Mouse (Mus musculus) hindbrain, embryonic 13.5 days (tissue): Measurements from ENCODE around the gene Gtpbp6. TPM values are rescaled to one million over a fixed set of nuclear protein-coding genes. Genes with fewer than 3 reads are reported as not detected.
"Not testable (repeated sequence)": the region's sequence is repeated elsewhere in the genome, so short reads cannot be mapped to it uniquely, and the experiment has no call there.

Experiments
- ATAC-seq: fragments of 200-750 bp; cut with Nextera tagmentation; 2 replicates; pipeline ENCODE4 v1.8.0; 2017; ENCODE audit warnings: moderate TSS enrichment; ENCODE audit not compliant: low FRiP score
- H3K27ac ChIP-seq: fragments of 300-500 bp; sonication (generic); 2 replicates; pipeline ENCODE4 v1.5.1; 2015; ENCODE audit warnings: inconsistent platforms, mild to moderate bottlenecking, moderate library complexity
- H3K27me3 ChIP-seq: fragments of 300-500 bp; sonication (generic); 2 replicates; pipeline ENCODE4 v1.6.1; 2015; ENCODE audit warnings: mild to moderate bottlenecking, inconsistent platforms
- H3K36me3 ChIP-seq: fragments of 300-500 bp; sonication (generic); 2 replicates; pipeline ENCODE4 v1.6.1; 2015; ENCODE audit warnings: mild to moderate bottlenecking, inconsistent platforms
- H3K4me1 ChIP-seq: fragments of 300-500 bp; sonication (generic); replicated peaks from 2 replicates; pipeline ENCODE4 v1.6.1; 2015; ENCODE audit warnings: inconsistent platforms
- H3K4me2 ChIP-seq: fragments of 300-500 bp; sonication (generic); 2 replicates; pipeline ENCODE4 v1.6.1; 2015; ENCODE audit warnings: inconsistent platforms, mild to moderate bottlenecking, moderate library complexity
- H3K4me3 ChIP-seq: fragments of 300-500 bp; sonication (generic); 2 replicates; pipeline ENCODE4 v1.5.1; 2015; ENCODE audit warnings: mild to moderate bottlenecking, inconsistent platforms
- H3K9ac ChIP-seq: fragments of 300-500 bp; sonication (generic); 2 replicates; pipeline ENCODE4 v1.6.1; 2015; ENCODE audit warnings: mild to moderate bottlenecking, inconsistent platforms
- H3K9me3 ChIP-seq: fragments of 300-500 bp; sonication (generic); 2 replicates; pipeline ENCODE4 v1.6.1; 2016; ENCODE audit warnings: inconsistent platforms
- WGBS: fragments of 180-500 bp; shearing (Covaris S2); methylation state at CpG from one replicate; pipeline ENCODE4 v1.1.7; 2015; 5-methylcytosine and 5-hydroxymethylcytosine counted together
- polyA plus RNA-seq: library from polyadenylated mRNA; unstranded; fragments of >200 nt; fragmentation: Nextera tagmentation; extraction: Ambion mirVana; gene quantifications from 2 replicates; pipeline ENCODE4 v1.2.1, GENCODE M21; 2015

Gtpbp6 gene
- polyA plus RNA-seq, 1 experiment from 2014 or later = 53.2 TPM

DNA sequence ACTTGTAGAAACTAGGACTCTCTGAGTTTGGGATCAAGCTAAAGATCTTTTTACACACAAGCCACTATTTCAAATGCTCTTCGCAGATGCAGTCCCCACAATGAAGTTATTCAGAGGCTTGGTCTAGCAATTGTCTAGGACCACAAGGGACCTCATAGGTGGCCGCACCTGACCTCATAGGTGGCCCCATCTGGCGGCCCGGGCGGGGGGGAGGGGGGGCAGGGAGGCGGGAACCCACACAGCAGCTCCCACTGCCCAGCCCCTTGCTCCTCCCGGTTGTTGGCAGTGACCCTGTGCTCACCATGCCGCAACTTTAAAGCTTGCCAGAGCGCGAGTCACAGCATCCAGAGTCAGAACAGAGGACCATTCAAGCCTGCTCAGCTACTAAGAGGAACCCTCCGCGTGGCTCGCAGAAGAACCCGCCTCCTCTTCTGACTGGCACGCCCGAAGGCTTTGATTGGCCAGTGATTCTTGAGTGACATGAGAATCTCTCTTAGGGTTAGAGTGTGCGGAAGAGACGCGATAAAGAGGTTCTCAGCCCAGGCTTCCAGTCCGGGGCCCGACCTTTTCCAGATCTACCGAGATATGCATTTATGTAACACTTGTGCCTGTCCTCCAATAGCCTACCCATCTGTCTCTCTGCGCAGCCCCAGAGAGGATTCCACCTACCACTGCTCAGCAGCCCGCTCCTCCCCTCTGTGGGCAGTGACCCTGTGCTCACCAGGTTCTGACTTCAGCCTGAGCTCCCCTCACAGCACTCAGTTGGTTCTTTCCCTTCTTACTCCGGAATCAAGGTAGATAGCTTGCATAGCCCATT, 13.8 kb downstream of the Gtpbp6 start, which contains the start of gene Gm35315:
Gene Gm35315 (minus strand): TSS at position 391 of the 817 bp plus-strand sequence.
- no peaks in the 10 kb centered on the region for H3K36me3 ChIP-seq
- H3K4me1 ChIP-seq = peaks cover 8% of the 10 kb centered on the region; the same call in 1 of the 2 replicates
- H3K9me3 ChIP-seq = no peaks in the 10 kb centered on the region
- H3K9ac ChIP-seq = peak within 1 kb of the TSS; percentile 68
- no peaks in the 10 kb centered on the region; the same call in 1 of the 2 replicates for H3K27me3 ChIP-seq
- 1% methylated on average over 24 of the region's 25 CpGs for WGBS
- peak within 1 kb of the TSS; percentile 70 for H3K4me2 ChIP-seq
- peak; percentile 97 for ATAC-seq
- peak within 1 kb of the TSS; percentile 50 for H3K4me3 ChIP-seq
- peak within 1 kb of the TSS; percentile 67 for H3K27ac ChIP-seq

GRCm38 (mm10) chr5:110091546-110091945, 16.5 kb downstream of the Gtpbp6 start:
- Histone ChIP-seq H3K27me3 (no peaks in the 10 kb centered on the region), H3K9ac (no peak overlapping the region), H3K27ac (no peak overlapping the region), H3K4me1 (peaks cover 8% of the 10 kb centered on the region; the same call in 1 of the 2 replicates), H3K9me3 (no peaks in the 10 kb centered on the region), H3K4me2 (no peak overlapping the region), H3K4me3 (no peak overlapping the region), H3K36me3 (no peaks in the 10 kb centered on the region)
- ATAC-seq = no peak
- 78% methylated on average over 2 of the region's 2 CpGs for WGBS

GRCm38 (mm10) chr5:110086161-110086866, 21.7 kb downstream of the Gtpbp6 start:
- Histone ChIP-seq H3K27ac (no peak overlapping the region), H3K36me3 (no peaks in the 10 kb centered on the region), H3K9me3 (peaks cover 4% of the 10 kb centered on the region; the same call in 1 of the 2 replicates), H3K9ac (no peak overlapping the region), H3K4me3 (no peak overlapping the region), H3K4me2 (no peak overlapping the region), H3K4me1 (no peaks in the 10 kb centered on the region), H3K27me3 (no peaks in the 10 kb centered on the region)
- WGBS = 38% methylated on average over 14 of the region's 14 CpGs
- no peak for ATAC-seq

- no peak overlapping the region for H3K9ac ChIP-seq
- no peak overlapping the region for H3K27ac ChIP-seq
- H3K27me3 ChIP-seq = no peaks in the 10 kb centered on the region
- H3K4me3 ChIP-seq = no peak overlapping the region
- H3K4me2 ChIP-seq = no peak overlapping the region
- peaks cover 27% of the 10 kb centered on the region for H3K9me3 ChIP-seq
- peaks cover 8% of the 10 kb centered on the region; the same call in 1 of the 2 replicates for H3K36me3 ChIP-seq
- 87% methylated on average over 4 of the region's 4 CpGs for WGBS
- no peak for ATAC-seq
- H3K4me1 ChIP-seq = no peaks in the 10 kb centered on the region
These were observed 25.0 kb downstream of the Gtpbp6 start for GRCm38 (mm10) chr5:110082961-110083360.

GRCm38 (mm10) chr5:110072413-110072812, 35.6 kb downstream of the Gtpbp6 start, which contains the start of gene Gm17655:
Gene Gm17655, minus strand, starts transcription at chr5:110072513.
- H3K27me3 ChIP-seq, H3K36me3 ChIP-seq, H3K4me2 ChIP-seq, H3K4me3 ChIP-seq, H3K9ac ChIP-seq, H3K4me1 ChIP-seq, ATAC-seq, H3K27ac ChIP-seq: not testable (repeated sequence)
- WGBS = 95% methylated on average over 2 of the region's 2 CpGs
- H3K9me3 ChIP-seq = peaks cover 30% of the 10 kb centered on the region

DNA sequence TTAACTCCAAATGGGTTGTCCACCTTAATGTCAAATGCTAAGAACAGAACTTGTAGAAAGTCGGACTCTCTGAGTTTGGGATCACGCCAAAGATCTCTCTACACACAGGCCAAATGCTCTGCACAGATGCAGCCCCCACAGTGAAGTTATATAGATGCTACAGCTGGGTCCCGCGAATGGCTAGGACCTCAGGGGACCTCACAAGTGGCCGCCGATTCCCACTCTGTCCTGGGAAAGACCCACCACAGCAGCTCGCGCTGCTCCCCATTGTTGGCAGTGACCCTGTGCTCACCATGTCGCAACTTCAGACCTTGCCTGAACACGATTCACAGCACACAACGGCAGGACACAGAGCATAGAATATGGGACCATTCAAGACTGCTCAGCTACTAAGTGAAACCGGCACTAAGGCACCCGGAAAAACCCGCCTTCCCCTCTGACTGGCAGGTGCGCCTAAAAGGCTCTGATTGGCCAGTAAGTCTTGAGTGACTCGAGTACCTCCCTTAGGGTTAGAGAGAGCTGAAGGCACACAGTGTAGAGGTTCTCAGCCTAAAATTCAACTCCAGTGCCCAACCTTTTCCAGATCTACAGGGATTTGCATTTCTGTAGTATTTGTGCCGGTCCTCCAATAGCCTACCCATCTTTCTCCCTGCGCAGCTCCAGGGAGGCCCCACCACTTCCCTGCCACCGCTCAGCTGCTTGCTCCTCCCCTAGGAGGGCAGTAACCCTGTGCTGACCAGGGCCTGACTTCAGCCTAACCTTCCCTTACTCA, 50.2 kb downstream of the Gtpbp6 start:
- Histone ChIP-seq H3K27ac (peak overlapping the region; percentile 55), H3K4me2 (peak overlapping the region; percentile 58), H3K4me1 (no peaks in the 10 kb centered on the region), H3K9me3 (0 out of 2 replicates have a peak, but pooled peaks cover 8% of the 10 kb centered on the region), H3K4me3 (peak overlapping the region; percentile 55), H3K27me3 (no peaks in the 10 kb centered on the region), H3K36me3 (no peaks in the 10 kb centered on the region), H3K9ac (peak overlapping the region; percentile 69)
- peak; percentile 99 for ATAC-seq
- 2% methylated on average over 19 of the region's 19 CpGs for WGBS

Other genes starting within 250 kb of the Gtpbp6 start
- 0.53 and 0.56 TPM in 2 replicates for gene Gm15446, start 184.8 kb downstream of the Gtpbp6 start, polyA plus RNA-seq
- gene Zfp932, start 111.7 kb downstream of the Gtpbp6 start, polyA plus RNA-seq = 21.1 and 22.5 TPM in 2 replicates
- 7.4 and 7.6 TPM in 2 replicates for gene Gm17655, start 35.7 kb downstream of the Gtpbp6 start, polyA plus RNA-seq
- gene Gm35315, start 13.8 kb downstream of the Gtpbp6 start, polyA plus RNA-seq = 0.61 and 0.77 TPM in 2 replicates
- gene Plcxd1, start 8.2 kb downstream of the Gtpbp6 start, polyA plus RNA-seq = 2.5 and 3.2 TPM in 2 replicates
- 15.2 and 18.2 TPM in 2 replicates for gene Zfp605, start 1.9 kb upstream of the Gtpbp6 start, polyA plus RNA-seq
- gene Chfr, start 27.6 kb upstream of the Gtpbp6 start, polyA plus RNA-seq = 102 TPM in 2 replicates
- 22.1 and 22.9 TPM in 2 replicates for gene Golga3, start 68.5 kb upstream of the Gtpbp6 start, polyA plus RNA-seq
- 22.8 and 23.8 TPM in 2 replicates for gene Ankle2, start 122.8 kb upstream of the Gtpbp6 start, polyA plus RNA-seq
- gene Pgam5, start 161.7 kb upstream of the Gtpbp6 start, polyA plus RNA-seq = 89.4 and 93.9 TPM in 2 replicates
- 9.8 and 10.5 TPM in 2 replicates for gene Pxmp2, start 178.0 kb upstream of the Gtpbp6 start, polyA plus RNA-seq
- 8.2 and 9.1 TPM in 2 replicates for gene Pole, start 178.1 kb upstream of the Gtpbp6 start, polyA plus RNA-seq
- 5.1 and 6.5 TPM in 2 replicates for gene P2rx2, start 235.0 kb upstream of the Gtpbp6 start, polyA plus RNA-seq
- not detected in 2 replicates for gene Lrcol1, start 236.5 kb upstream of the Gtpbp6 start, polyA plus RNA-seq